Mouse (Mus musculus) liver, postnatal 0 days (tissue): Measurements from ENCODE around the gene Tbc1d4. TPM values are rescaled to one million over a fixed set of nuclear protein-coding genes. Genes with fewer than 3 reads are reported as not detected.

Experiments used
- ATAC-seq: fragments of 200-750 bp; cut with Nextera tagmentation; 2 replicates; pipeline ENCODE4 v1.8.0; 2017; ENCODE audit warnings: mild to moderate bottlenecking, moderate library complexity
- DNase-seq: peaks from one replicate; pipeline ENCODE4 v3.0.0-alpha.2; 2016
- H3K27ac ChIP-seq: fragments of 300-500 bp; sonication (generic); 2 replicates; pipeline ENCODE4 v1.5.1; 2014; ENCODE audit warnings: antibody characterized with exemption, moderate library complexity, mild to moderate bottlenecking, low read depth
- H3K27me3 ChIP-seq: fragments of 300-500 bp; sonication (generic); 2 replicates; pipeline ENCODE4 v1.6.1; 2014; ENCODE audit warnings: low read length, control low read depth, mixed read lengths; ENCODE audit not compliant: insufficient read depth
- H3K36me3 ChIP-seq: fragments of 300-500 bp; sonication (generic); replicated peaks from 2 replicates; pipeline ENCODE4 v1.6.1; 2014; ENCODE audit warnings: mild to moderate bottlenecking, control low read depth, low read length, moderate library complexity, mixed read lengths; ENCODE audit not compliant: insufficient read depth
- H3K4me1 ChIP-seq: fragments of 300-500 bp; sonication (generic); 2 replicates; pipeline ENCODE4 v1.6.1; 2014; ENCODE audit warnings: antibody characterized with exemption, mild to moderate bottlenecking, control low read depth; ENCODE audit not compliant: insufficient read depth
- H3K4me2 ChIP-seq: fragments of 300-500 bp; sonication (generic); 2 replicates; pipeline ENCODE4 v1.6.1; 2014; ENCODE audit warnings: low read depth, mild to moderate bottlenecking, low read length, moderate library complexity, mixed read lengths
- H3K4me3 ChIP-seq: fragments of 300-500 bp; sonication (generic); 2 replicates; pipeline ENCODE4 v1.5.1; 2014; ENCODE audit warnings: low read depth, low read length
- H3K9ac ChIP-seq: fragments of 300-500 bp; sonication (generic); replicated peaks from 2 replicates; pipeline ENCODE4 v1.6.1; 2014; ENCODE audit warnings: mild to moderate bottlenecking, moderate library complexity
- H3K9me3 ChIP-seq: fragments of 300-500 bp; sonication (generic); 2 replicates; pipeline ENCODE4 v1.6.1; 2016; ENCODE audit warnings: mild to moderate bottlenecking, control low read depth, low read length, mixed read lengths
- CTCF ChIP-seq: sonication (generic); IDR thresholded peaks from 2 replicates; pipeline ENCODE4 v1.5.1; 2016; ENCODE audit warnings: antibody characterized with exemption, low read depth
- EP300 ChIP-seq: IDR thresholded peaks from 2 replicates; pipeline ENCODE4 v1.6.1; 2016; ENCODE audit warnings: antibody characterized with exemption, low read depth, mild to moderate bottlenecking
- WGBS: fragments of 180-500 bp; shearing (Covaris S2); extraction: QIAGEN DNeasy Blood & Tissue Kit; methylation state at CpG from one replicate; pipeline ENCODE4 v1.1.7; 2014; ENCODE audit not compliant: insufficient replicate concordance; 5-methylcytosine and 5-hydroxymethylcytosine counted together
- polyA plus RNA-seq: library from polyadenylated mRNA; unstranded; fragments of >200 nt; fragmentation: Nextera tagmentation; extraction: Ambion mirVana; gene quantifications from 2 replicates; pipeline ENCODE4 v1.2.1, GENCODE M21; 2015

The Tbc1d4 gene
- polyA plus RNA-seq, 1 experiment from 2014 or later, result 2.1 TPM

GRCm38 (mm10) chr14:101460768-101461167, 148.2 kb downstream of the Tbc1d4 start:
- WGBS, result 23% methylated on average over 6 of the region's 6 CpGs
- no peak for ATAC-seq
- Histone ChIP-seq H3K27me3 (no peaks in the 10 kb centered on the region), H3K4me3 (no peak overlapping the region), H3K36me3 (no peaks in the 10 kb centered on the region), H3K9me3 (no peaks in the 10 kb centered on the region), H3K4me2 (no peak overlapping the region), H3K9ac (no peak overlapping the region), H3K4me1 (no peaks in the 10 kb centered on the region), H3K27ac (no peak overlapping the region)
- TF ChIP-seq EP300 (no peak), CTCF (peak; percentile 61)
- peak; percentile 39 for DNase-seq

DNA sequence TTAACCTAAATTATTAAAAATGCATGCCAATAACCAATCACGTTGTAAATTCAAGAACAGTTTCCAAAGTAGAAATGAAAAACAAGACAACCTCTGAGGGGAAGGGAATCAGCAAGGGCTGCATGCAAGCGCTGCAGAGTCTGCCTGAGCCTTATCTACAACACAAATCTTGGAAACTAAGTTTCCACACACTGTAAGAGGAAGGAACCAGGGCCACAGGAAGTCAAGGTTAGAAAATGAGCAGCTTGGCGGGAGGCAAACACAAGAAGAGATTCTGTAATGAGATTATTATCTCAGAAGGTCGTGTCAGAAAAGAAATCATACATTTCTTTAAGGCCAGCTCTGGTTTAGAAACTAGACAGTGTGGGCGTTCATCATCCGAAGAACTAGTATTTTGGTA, 156.1 kb downstream of the Tbc1d4 start:
- TF ChIP-seq CTCF (no peak), EP300 (no peak)
- ATAC-seq, result no peak
- DNase-seq, result no peak
- Histone ChIP-seq H3K4me3 (no peak overlapping the region), H3K9me3 (no peaks in the 10 kb centered on the region), H3K4me1 (no peaks in the 10 kb centered on the region), H3K27ac (no peak overlapping the region), H3K27me3 (no peaks in the 10 kb centered on the region), H3K36me3 (no peaks in the 10 kb centered on the region), H3K4me2 (no peak overlapping the region), H3K9ac (no peak overlapping the region)
- 34% methylated on average over 6 of the region's 6 CpGs for WGBS

DNA sequence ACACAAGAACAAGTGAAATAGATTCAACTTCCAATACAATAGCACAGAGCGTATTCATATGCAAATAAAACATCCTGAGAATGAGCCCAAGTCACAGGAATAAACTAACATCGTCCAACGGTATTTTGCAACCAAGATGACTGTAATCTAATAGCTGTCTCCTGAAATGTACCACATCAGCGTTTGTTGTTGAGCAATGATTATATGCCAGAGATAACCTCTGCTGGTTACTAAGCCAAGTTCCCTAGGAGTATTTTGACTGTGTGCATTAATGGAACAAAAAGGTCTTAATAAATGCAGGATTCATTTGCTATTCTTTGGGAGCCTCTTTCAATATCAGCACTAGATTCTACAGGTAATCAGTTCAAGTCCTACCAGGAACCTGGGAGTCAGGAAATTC, 161.1 kb downstream of the Tbc1d4 start:
- ATAC-seq, result no peak
- TF ChIP-seq EP300 (no peak), CTCF (no peak)

GRCm38 (mm10) chr14:101445205-101445604, 163.8 kb downstream of the Tbc1d4 start:
- Histone ChIP-seq H3K4me3 (no peak overlapping the region), H3K27ac (no peak overlapping the region), H3K9me3 (no peaks in the 10 kb centered on the region), H3K9ac (no peak overlapping the region), H3K27me3 (no peaks in the 10 kb centered on the region), H3K4me2 (no peak overlapping the region), H3K4me1 (no peaks in the 10 kb centered on the region), H3K36me3 (no peaks in the 10 kb centered on the region)
- no peak for ATAC-seq
- DNase-seq, result no peak
- TF ChIP-seq CTCF (no peak), EP300 (no peak)
- 67% methylated on average over 5 of the region's 5 CpGs for WGBS

More for the DNA sequence above, 161.1 kb downstream of the Tbc1d4 start:
- H3K4me2 ChIP-seq, result no peak overlapping the region
- no peaks in the 10 kb centered on the region for H3K27me3 ChIP-seq
- no peak for DNase-seq
- no peak overlapping the region for H3K27ac ChIP-seq
- H3K4me3 ChIP-seq, result no peak overlapping the region
- no peak overlapping the region for H3K9ac ChIP-seq
- H3K36me3 ChIP-seq, result no peaks in the 10 kb centered on the region
- 50% methylated on average over 4 of the region's 4 CpGs for WGBS
- no peaks in the 10 kb centered on the region for H3K9me3 ChIP-seq
- no peaks in the 10 kb centered on the region for H3K4me1 ChIP-seq

DNA sequence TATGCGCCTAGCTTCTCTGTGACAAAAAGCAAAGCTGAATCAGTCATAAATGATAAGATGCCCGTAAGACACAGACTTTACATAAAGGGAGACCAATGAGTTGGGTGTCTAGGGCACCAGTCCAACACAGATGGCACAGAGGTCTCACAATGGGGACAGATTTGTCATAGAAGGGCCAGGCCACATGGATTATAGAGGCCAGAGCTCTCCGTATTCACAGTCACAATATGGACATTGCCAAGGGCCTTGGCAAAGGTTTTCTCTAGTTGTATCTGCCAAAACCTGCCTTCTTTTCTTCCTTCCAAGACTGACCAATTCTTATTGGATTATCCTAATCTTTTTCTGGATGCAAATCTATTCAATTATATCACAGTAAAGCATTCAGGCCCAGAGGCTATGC, 171.1 kb downstream of the Tbc1d4 start:
- Histone ChIP-seq H3K27me3 (no peaks in the 10 kb centered on the region), H3K9me3 (no peaks in the 10 kb centered on the region), H3K27ac (no peak overlapping the region), H3K9ac (no peak overlapping the region), H3K36me3 (no peaks in the 10 kb centered on the region), H3K4me3 (no peak overlapping the region), H3K4me1 (no peaks in the 10 kb centered on the region), H3K4me2 (no peak overlapping the region)
- ATAC-seq, result no peak
- WGBS, result 79% methylated on average over 3 of the region's 3 CpGs
- TF ChIP-seq CTCF (no peak), EP300 (no peak)
- DNase-seq, result no peak

GRCm38 (mm10) chr14:101430536-101430935, 178.5 kb downstream of the Tbc1d4 start:
- H3K27ac ChIP-seq, result no peak overlapping the region
- no peaks in the 10 kb centered on the region for H3K4me1 ChIP-seq
- no peaks in the 10 kb centered on the region for H3K27me3 ChIP-seq
- H3K9me3 ChIP-seq, result no peaks in the 10 kb centered on the region
- H3K9ac ChIP-seq, result no peak overlapping the region
- no peak overlapping the region for H3K4me3 ChIP-seq
- WGBS, result 83% methylated on average over 5 of the region's 5 CpGs
- no peaks in the 10 kb centered on the region for H3K36me3 ChIP-seq
- no peak for DNase-seq
- no peak overlapping the region for H3K4me2 ChIP-seq
- TF ChIP-seq CTCF (no peak), EP300 (no peak)
- no peak for ATAC-seq
